In the genomic region with DNA sequence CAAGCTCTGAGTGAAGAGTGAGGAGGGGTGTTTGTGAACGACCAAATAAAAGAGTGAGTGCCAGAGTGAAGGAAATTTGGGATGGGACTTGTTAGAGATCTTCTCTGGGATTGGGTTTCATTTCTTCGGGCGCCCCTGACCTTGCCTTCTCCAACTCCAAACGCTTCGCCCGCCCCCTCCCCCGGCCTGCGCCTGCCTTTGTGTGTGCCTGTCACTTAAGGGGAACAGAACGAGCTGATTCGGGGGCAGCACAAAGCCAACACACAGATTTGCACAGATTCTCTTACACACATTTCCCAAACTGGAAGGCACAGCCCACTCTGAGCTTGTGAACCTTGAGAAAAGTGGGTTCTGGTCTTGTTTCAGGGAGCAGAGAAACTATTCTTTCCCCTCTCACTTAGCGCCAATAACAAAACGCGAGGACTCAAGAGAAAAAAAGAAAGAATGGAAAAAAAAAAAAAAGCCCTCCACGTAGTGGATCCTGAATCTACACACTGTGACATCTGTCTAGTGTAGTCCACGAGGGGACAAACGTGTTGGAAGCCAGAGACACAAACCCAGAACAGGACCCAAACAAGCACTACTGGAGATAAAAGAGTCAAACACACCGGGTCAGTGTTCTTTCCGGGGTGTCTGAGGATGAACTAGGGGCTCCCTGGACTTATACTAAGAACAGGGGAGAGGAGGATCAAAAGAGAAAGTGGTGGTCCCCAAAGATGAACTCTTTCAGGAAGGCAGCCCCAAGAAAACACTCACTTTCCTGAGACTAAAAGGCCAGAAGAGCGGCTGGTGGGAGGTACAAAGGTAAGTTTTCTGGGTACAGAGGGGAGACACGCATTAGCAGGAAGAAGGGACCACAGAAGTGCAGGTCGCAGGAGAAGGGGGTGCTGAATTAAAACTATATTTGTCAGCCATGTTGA, we compare ENCODE assay signal across 8 mouse cellular contexts. TPM values are rescaled to one million over a fixed set of nuclear protein-coding genes. Genes with fewer than 3 reads are reported as not detected.
DNase-seq lines count a peak whose midpoint lies in the region; ATAC-seq and TF ChIP-seq lines count a peak whose summit lies in the region.

No protein-coding gene starts in this region.

- ATAC-seq in megakaryocyte, adult 5-6 weeks (ENCODE audit: poor library complexity, severe bottlenecking) = no peak
- ATAC-seq in frontal cortex, adult (ENCODE audit: low TSS enrichment) = peak; percentile 1; the same call in 1 of the 2 replicates
- ATAC-seq in monocyte, adult 5-6 weeks (replicated peaks; ENCODE audit: insufficient number of reproducible peaks, low FRiP score, low TSS enrichment, poor library complexity, severe bottlenecking) = peak; percentile 0; the same call in 1 of the 2 replicates

- no peaks in the 10 kb centered on the region for H3K9me3 ChIP-seq in megakaryocyte, embryonic 14.5 days

- H3K27me3 ChIP-seq in megakaryocyte, embryonic 14.5 days (replicated peaks) = no peaks in the 10 kb centered on the region
- no peaks in the 10 kb centered on the region for H3K27me3 ChIP-seq in cerebellum, adult 2 months (ENCODE audit: control insufficient read depth, insufficient read depth, low read length)
- no peaks in the 10 kb centered on the region for H3K27me3 ChIP-seq in thymus, adult 2 months (ENCODE audit: control insufficient read depth, insufficient read depth, low read length)

- peak overlapping the region; percentile 80 for H3K27ac ChIP-seq in cerebellum, adult 2 months (ENCODE audit: insufficient read depth, low read length)
- H3K27ac ChIP-seq in thymus, adult 2 months (ENCODE audit: control insufficient read depth, insufficient read depth, low read length) = peak overlapping the region; percentile 13

- H3K4me1 ChIP-seq in megakaryocyte, embryonic 14.5 days = peaks cover 41% of the 10 kb centered on the region
- no peaks in the 10 kb centered on the region for H3K4me1 ChIP-seq in cerebellum, adult 2 months (ENCODE audit: control insufficient read depth, insufficient read depth, low read length)
- peaks cover 4% of the 10 kb centered on the region for H3K4me1 ChIP-seq in thymus, adult 2 months (replicated peaks; ENCODE audit: control insufficient read depth, insufficient read depth, low read length)

- WGBS in cerebellum, adult 2 months = 1% methylated on average over 21 of the region's 21 CpGs
- WGBS in thymus, adult 2 months = 1% methylated on average over 21 of the region's 21 CpGs

- peaks cover 11% of the 10 kb centered on the region for H3K36me3 ChIP-seq in megakaryocyte, embryonic 14.5 days (replicated peaks; ENCODE audit: low read length)
- no peaks in the 10 kb centered on the region for H3K36me3 ChIP-seq in thymus, adult 2 months (ENCODE audit: control insufficient read depth, insufficient read depth, low read length)

- DNase-seq in cerebellum, adult 2 months = peak; percentile 12 to 29
- DNase-seq in kidney, adult 11 months = peak; percentile 31
- DNase-seq in liver = peak; percentile 44
- DNase-seq in thymus, adult 2 months = peak; percentile 39

- peak overlapping the region; percentile 98 for H3K4me3 ChIP-seq in megakaryocyte, embryonic 14.5 days (replicated peaks)
- H3K4me3 ChIP-seq in cerebellum, adult 2 months (replicated peaks; ENCODE audit: insufficient read depth, low read depth, low read length) = peak overlapping the region; percentile 97
- peak overlapping the region; percentile 91 for H3K4me3 ChIP-seq in thymus, adult 2 months (ENCODE audit: control insufficient read depth, insufficient read depth, low read length)

- no peak for TF ChIP-seq CTCF in cerebellum, adult 2 months (IDR thresholded peaks at IDR 0.05; ENCODE audit: borderline replicate concordance, insufficient read depth, low read depth, low read length)
- TF ChIP-seq CTCF in thymus, adult 2 months (IDR thresholded peaks at IDR 0.05; ENCODE audit: borderline replicate concordance, control insufficient read depth, extremely low read depth, insufficient read depth, low read length, poor library complexity) = no peak

- TF ChIP-seq POLR2A in cerebellum, adult 2 months (IDR thresholded peaks at IDR 0.05; ENCODE audit: borderline replicate concordance, insufficient read depth, low read length) = no peak
- TF ChIP-seq POLR2A in thymus, adult 2 months (IDR thresholded peaks at IDR 0.05; ENCODE audit: control insufficient read depth, extremely low read depth, insufficient read depth, low read length, poor library complexity) = no peak

RNA-seq across cellular contexts. Expression of a gene that starts 1.6 kb away (rescaled TPM):
- 1.8 TPM in 1 of 2 replicates, not detected in the other for polyA plus RNA-seq in megakaryocyte, embryonic 14.5 days (2012; ENCODE audit: insufficient read depth, low replicate concordance)
- 62.8 and 68.7 TPM in 2 replicates for total RNA-seq in megakaryocyte, adult 5-6 weeks (2015)
- 68.7 and 85.7 TPM in 2 replicates for total RNA-seq in megakaryocyte, adult 5-6 weeks (2017)
- 19.0 TPM in 2 replicates for polyA plus RNA-seq in cerebellum, adult 2 months (2012; rRNA removed)
- 123 to 203 TPM (median 135 TPM) in 3 replicates for total RNA-seq in monocyte, adult 5-6 weeks (2017)
- polyA plus RNA-seq in thymus, adult 2 months (2012; rRNA removed) = 13.0 and 16.2 TPM in 2 replicates
